Mouse (Mus musculus): Measurements from ENCODE around the gene Rbm47.
A peak's percentile ranks its signal among the peaks of the same experiment; 100 is the strongest.

Rbm47 gene

DNA sequence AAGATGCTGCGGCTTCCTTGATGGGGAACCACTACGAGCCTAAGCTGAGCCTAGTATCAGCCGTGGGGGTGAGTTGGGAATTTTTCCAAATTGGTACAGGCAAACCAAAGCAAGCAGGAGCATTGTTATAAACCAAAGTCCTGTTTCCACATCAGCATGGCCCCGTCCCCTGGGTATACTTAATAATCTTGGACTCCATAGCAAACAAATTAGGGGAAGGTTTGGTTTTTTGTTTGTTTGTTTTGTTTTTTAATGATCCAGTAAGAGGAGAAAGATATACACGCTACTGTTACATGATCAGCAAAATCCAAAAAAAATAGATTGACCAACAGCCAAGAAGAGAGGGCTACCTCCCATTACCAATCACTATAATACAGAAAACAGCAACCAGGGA is 84.0 kb downstream of the Rbm47 start:
- peak in 1 of 2 experiments; percentile 51 for DNase-seq (ENCODE audit: inconsistent age in 2 of 2, low spot score in 1 of 2)

DNA sequence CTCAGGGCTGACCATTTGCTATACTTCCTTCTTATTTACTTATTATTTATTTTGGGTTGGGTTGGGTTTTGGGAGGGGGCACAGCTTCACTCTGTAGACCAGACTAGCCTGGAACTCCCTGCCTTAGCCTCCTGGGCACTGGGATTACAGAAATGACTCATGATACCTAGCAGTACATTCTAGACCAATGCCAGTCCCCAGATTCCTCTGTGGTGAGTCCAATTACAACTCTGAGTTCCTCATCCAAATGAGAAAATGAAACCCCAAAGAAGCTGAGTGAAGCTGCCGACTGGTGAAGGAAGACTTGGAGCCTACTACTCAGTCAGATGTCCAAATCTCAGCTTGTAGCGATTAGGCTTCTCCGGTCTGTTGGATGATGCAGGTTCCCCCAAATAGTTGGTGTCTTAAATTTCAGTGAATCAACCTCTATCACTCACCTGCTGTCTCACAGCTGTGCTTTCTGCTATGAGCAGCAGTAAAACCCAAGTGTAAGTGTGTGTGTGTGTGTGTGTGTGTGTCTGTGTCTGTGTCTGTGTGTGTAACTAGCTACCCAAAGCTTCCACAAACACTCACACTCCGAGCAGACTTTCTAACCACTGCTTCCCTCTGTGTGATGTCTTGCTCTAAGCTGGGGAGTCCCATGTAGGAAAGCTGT is 84.5 kb downstream of the Rbm47 start:
- DNase-seq (ENCODE audit: inconsistent age in 2 of 2, low spot score in 1 of 2) = peak; percentile 65 to 83

DNA sequence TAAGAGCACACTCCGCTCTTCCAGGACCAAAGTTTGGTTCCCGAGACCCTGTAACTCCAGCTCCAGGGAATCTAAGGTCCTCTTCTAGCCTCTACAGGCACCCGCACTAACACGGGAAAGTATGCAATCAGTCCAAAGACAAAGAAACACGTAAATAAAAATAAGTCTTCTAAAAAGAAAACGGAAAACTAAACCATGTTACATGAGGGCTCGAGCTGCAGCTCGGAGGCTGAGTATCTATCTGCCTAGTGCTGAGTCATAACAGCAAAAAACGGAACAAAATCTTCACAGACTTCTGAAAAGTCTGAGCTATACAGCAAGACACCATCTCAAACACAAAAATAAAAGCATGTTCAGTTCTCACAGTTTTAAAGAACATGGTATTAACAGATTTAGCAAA is 86.0 kb downstream of the Rbm47 start:
- no peak for DNase-seq (ENCODE audit: inconsistent age in 2 of 2, low spot score in 1 of 2)

DNA sequence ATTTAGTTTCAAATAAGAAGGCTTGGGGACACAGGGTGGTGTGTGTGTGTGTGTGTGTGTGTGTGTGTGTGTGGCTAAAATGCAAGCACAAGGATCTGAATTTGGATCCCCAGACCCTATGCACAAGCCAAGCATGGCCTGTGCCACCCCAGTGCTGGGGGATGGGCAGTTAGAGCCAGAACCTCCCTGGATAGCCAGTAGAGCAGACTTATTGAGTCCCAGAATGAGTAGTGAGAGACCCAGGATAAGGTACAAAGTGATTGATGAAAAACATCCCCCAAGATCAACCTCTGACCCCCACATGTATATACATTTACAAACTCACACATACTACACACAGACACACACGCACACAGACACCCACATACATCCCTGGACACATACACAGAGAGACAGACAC is 86.6 kb downstream of the Rbm47 start:
- DNase-seq (ENCODE audit: inconsistent age in 2 of 2, low spot score in 1 of 2) = peak in 1 of 2 experiments; percentile 52

DNA sequence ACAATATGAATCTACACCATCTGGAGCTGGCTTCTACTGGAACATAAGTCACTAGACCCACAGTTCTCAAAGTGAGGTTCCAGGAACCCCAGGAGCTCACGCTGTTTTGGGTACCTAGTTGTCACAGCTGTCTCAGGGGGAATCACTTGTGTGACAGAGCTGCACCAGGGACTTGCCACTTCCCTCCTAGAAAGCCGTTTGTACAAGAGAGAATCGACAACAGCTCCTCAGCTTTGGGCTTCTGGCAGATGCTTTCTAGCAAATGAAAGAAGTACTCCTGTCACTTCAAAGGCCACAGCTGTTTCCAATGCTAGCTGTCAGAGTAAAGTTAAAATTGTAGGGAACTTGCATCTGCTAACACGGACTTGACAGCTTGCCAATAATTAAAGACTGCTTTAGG is 87.4 kb downstream of the Rbm47 start:
- no peak for DNase-seq (ENCODE audit: inconsistent age in 2 of 2, low spot score in 1 of 2)

DNA sequence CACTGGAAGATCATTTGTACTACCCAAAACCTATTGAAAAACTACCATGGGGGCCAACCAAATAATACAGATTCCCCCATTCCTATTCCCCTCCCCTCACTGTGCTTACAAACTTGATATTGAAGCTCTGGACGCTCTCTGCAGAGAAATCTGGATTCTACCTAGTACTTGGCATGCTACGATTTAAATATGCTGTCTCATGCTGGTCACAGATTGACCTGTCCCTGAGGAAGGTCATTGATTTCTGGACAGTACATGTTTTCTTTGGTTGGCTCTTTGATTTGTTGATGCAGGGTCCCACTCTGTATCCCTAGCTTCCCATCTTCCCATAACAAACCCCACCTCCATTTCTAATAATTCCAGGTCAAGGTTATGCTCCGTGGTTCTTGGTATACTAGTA is 88.4 kb downstream of the Rbm47 start:
- peak in 1 of 2 experiments; percentile 80 for DNase-seq (ENCODE audit: inconsistent age in 2 of 2, low spot score in 1 of 2)

DNA sequence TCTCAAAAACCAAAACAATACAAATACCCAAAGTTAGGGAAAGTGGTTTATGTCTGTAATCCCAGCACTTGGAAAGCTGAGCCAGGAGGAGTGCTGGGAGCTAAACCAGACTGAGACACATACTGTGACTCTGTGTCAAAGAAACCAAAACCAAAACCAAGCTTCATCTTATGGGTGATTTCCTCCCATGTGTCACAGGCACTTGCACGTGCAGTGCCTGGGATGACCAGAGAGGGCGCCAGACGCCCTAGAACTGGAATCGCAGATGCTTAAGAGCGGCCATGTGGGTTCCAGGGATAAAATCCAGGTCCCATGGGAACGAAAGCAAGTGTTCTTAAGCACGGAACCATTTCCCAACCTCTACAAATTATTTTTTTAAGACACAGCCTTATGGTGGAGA is 89.6 kb downstream of the Rbm47 start:
- DNase-seq (ENCODE audit: inconsistent age in 2 of 2, low spot score in 1 of 2) = peak; percentile 59 to 87

DNA sequence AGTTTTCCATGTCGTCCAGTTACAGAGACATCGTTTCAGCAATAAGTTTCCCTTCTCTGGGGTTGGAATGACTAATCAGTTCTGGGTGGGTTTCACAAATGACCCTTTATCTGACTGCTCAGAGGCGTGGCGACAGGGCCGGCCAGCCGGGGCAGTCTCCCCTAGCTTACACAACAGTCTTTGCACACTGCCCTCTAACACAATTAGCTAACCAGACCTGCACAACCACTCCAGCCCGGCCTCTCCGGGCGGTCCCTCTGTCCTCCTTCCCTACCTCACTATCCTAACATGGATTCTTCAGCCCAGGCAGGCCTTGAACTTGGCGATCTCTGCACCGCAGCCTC is 90.7 kb downstream of the Rbm47 start:
- DNase-seq (ENCODE audit: inconsistent age in 2 of 2, low spot score in 1 of 2) = peak in 1 of 2 experiments; percentile 80

DNA sequence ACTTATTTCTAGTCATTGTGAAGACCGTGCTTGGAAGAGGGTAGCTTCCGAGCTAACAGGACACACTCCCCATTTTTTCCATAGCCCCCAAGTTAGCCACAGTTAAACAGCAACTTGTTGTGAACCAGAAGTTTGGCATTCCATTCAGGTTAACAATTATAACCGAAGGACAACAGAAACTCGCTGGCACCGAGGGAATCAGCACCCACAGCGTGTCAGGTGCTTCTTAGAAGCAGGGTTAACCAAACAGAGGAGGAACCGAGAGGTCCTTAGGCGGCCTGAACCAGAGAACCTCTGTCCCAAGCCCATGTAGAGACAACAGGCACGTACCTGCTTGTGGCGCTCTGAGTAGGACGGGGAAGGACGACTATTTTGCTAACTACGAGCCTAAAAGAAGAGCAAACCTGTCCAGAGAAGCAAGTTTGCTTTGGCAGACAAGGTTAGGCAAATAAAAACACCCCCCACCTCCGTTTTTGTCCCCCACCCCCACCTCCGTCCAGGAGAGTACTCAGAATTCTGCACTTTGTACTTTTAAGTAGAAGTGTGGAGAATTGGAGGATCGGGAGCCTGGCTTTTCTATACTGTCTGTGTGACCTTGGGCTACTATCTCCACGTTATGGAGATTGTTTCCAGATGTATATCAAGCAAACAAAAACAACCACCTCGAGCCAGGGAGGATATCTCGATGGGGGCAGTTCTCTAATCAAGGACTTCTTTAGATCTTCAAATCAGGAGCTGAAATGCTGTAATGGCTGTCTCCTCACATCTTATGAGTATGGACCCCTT is 91.3 kb downstream of the Rbm47 start:
- DNase-seq (ENCODE audit: inconsistent age in 2 of 2, low spot score in 1 of 2) = peak in 1 of 2 experiments; percentile 67

DNA sequence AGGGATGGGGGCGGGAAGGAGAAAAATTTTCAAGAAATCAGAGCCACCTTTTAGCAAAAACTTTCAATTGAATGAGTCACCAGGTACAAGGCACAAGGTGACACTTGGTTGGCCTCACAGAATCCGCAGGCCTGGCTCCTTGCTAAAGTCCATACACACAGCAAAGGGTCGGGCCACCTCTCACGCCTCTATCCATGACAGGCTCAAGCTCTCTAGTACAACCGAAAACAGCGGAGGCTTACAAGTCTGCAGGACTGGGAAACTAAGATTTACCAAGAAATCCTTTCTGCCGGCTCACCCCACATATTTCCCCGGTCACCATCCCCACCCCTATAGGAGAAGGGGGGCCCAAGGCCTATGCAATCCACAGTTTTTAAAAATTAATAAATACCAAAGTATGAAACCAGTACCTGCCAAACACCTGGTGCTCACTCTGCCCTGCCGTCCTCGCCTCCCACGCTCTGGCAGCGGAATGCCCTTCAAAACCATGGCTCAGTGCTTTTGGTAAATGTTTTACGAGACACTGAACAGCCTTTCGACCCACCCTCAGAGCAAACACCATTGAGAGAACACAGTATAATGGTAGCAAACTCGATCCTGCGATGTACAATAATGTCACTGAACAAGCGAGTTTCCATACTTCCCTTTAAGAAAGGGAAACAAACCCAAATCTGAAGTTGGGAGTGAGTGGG is 92.2 kb downstream of the Rbm47 start:
- DNase-seq (ENCODE audit: inconsistent age in 2 of 2, low spot score in 1 of 2) = peak in 1 of 2 experiments; percentile 72

DNA sequence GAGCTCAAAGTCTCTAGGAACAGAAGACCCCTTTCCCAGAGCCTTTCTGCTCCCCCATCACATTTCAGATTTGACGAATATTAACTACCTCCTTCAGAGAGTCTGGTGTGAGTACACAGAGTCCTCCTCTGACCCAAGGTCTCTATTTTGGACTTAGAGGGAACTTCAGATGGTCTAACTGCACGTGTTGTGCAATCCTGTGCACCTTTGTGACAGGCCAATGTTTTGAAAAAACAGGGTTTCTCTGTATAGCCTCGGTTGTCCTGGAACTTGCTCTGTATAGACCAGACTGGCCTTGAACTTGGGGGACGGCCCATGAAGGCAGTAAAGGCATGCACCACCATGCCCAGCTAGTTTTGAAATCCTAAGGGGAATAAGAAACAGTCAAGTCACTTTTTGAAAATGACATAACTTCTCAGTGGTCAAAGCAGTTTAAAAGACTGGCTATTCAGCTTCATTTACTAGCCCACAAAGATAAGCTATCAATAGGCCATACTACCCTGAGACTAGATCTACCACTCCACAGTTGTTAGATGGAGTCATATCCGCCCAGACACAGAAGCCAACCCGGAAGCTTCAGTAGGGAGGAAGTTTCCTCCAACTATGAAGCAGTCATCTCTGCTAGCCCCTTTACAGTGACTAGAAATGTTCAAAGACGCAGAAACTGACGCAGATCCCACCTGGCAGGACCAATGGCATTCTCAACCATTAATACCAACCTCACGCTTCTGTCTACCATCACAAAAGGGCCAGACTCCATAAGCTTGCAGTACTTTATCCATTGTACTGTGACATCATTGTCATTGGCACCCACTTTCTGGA is 93.3 kb downstream of the Rbm47 start:
- DNase-seq (ENCODE audit: inconsistent age in 2 of 2, low spot score in 1 of 2) = peak in 1 of 2 experiments; percentile 63

DNA sequence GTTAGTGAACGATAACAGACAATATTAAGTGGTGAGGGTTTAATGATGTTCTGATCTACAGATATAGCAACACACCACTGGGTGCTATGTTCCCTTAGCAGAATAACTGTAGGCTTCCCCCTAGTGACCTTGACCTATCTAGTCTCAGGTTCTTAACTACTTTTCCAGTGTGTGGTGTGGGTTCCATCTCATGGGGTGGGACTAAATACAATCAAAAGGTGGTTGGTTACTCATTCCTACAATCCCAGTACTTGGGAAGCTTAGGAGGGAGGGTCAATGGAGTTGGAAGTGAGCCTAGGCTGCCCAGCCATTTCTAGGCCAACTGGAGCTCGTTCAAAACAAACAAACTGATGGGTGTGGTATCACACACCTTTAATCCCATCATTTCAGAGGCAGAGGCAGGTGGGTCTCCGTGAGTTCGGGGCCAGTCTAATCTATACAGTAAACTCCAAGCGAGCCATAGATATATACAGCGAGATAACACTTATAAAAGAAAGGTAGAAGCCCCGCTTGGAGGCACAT is 94.4 kb downstream of the Rbm47 start:
- peak in 1 of 2 experiments; percentile 65 for DNase-seq (ENCODE audit: inconsistent age in 2 of 2, low spot score in 1 of 2)

DNA sequence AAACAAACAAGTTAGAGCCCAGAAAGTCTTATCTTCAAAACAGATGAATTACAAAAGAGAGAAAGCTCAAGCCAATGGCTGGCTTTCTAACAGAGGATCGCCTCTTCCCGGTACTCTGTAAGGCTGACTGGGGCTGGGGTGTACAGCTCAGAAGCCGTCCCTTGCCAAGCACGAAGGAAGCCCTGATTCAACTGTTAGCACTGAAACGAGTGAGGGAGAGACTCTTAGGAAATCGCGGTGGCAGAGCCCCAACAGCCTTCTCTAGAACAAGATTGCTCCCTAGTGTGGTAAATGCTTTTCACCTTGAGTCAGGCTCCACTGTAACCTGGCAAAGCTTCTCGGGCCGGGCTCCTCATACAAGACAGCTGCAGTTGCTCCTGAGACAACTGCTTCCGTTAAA is 95.5 kb downstream of the Rbm47 start:
- peak; percentile 81 to 95 for DNase-seq (ENCODE audit: inconsistent age in 2 of 2, low spot score in 1 of 2)

DNA sequence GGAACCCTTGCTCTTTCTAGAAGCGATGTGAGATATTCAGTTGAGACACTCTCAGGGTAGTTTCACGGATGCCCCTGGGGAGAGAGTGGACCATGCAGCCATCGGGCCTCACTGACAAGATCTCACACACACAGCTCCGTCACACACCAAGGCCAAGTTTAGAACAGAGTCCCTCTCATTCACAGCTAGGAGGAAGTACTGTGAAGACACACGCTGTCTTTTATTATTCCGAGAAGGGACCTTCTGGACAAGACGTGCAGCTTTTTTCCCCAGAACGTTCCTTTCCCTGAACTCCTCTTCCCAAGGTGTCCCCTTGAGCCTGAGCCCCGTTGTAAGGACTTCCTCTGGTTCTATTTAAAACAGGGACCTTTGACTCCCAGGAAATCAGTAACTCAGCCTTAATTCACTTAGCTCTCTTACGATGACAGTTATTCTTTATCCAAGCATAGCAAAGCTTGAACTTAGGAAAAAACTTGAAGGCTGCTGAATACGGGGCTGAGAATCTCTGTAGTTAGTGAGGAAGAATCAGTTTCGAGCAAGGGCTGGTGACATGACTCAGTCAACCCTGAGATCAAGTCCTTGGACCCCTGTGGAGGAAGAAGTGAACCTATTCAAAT is 96.1 kb downstream of the Rbm47 start:
- peak in 1 of 2 experiments; percentile 78 for DNase-seq (ENCODE audit: inconsistent age in 2 of 2, low spot score in 1 of 2)

DNA sequence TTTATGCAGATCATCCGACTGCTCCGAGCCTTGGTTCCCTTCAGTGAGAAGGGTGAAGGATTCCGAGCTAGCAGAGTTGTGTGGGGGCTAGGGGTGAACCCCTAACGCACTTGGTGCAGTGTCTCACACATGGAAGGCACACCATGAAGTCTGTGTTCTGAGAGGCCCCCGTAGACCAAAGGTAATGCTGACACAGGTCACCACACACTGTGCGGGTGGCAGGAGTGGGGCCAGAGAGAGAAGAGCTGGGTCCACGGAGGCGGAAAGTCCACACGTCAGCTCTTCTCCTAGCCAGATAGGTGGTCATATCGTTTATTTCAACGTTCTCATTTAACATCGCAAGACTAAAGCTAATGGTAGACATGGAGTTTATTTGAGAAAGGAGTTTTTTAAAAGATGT is 97.0 kb downstream of the Rbm47 start:
- DNase-seq (ENCODE audit: inconsistent age in 2 of 2, low spot score in 1 of 2) = no peak

DNA sequence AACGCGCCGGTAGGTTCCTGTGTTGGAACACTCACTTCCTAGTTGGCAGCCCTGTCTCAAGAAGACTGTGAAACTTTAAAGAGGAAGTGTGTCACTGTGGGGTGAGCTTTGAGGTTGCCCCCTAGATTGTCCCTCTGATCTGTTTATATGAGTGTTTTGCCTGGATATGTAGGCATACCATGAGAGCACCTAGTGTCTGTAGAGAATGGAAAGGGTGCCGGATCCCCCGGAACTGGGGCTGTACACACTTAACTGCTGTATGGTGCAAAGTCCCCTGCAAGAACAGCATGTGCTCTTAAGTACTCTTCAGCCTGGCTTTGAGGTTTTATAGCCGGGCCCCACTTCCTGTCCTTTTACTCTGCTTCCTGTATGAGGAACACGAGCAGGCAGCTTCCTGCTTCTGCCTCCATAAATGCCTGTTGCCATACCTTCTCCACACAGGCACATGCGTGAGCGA is 97.9 kb downstream of the Rbm47 start:
- peak in 1 of 2 experiments; percentile 70 for DNase-seq (ENCODE audit: inconsistent age in 2 of 2, low spot score in 1 of 2)

DNA sequence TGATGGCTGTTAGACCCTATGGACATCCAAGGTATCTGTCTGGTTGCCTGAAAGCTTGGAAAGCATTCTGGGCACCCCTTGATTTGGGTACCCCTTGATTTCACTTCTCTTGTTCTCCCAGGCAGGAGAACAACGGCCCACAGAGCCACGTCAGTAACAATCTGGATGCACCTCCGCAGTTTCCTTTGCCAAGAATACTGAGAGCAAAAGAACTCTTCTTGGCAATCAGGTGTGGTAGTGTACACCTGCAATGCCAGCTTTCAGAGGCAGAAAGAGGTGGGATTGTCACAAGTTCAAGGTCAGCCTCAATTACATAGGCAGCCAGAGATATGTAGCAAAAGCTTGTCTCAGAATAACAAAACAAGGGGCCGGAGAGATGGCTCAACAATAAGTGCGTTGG is 98.7 kb downstream of the Rbm47 start:
- DNase-seq (ENCODE audit: inconsistent age in 2 of 2, low spot score in 1 of 2) = no peak

DNA sequence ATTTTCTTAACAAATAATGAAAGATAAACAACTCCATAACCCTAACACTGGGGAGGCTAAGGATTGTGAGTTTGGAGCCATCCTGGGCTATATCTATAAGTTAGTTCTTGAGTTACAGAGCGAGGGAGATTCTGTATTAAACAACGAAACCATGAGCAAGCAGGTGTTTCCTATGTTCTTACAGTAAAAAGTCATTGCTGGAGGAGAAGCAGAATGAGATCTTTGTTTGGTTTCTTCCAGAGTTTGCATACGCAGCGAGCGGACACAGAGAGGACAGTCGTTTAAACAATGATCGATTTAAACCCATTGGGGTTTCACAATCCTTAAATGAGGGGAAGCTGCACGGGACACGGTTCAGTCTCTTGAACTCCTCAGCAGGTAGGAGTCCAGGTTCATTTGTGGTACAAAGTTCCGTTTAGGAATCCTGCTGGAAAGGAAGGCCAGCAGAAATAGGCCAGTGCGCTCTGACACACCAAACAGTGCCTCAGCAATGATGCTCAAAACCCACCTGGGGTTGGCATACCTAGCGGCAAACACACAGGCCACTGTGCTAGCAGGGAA is 99.2 kb downstream of the Rbm47 start:
- DNase-seq (ENCODE audit: inconsistent age in 2 of 2, low spot score in 1 of 2) = no peak

DNA sequence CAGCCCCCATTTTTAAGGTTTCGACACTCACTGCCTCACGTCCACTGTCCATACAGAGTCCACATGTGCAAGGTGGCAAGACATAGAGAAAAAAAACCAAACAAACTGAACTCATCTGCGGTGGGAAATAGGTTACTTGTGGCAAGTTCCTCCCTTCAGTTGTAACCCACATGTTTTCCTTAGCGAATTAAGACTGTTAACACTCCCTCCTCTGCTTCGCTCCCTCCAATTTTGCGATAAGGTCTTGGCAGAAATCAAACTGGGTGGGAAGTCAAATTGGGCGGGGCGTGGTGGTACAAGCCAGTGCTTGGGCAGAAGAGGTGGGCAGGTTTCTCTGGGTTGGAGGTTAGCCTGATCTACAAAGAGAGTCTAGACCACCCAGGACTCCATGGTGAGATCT is 101.2 kb downstream of the Rbm47 start:
- peak in 1 of 2 experiments; percentile 36 for DNase-seq (ENCODE audit: inconsistent age in 2 of 2, low spot score in 1 of 2)

DNA sequence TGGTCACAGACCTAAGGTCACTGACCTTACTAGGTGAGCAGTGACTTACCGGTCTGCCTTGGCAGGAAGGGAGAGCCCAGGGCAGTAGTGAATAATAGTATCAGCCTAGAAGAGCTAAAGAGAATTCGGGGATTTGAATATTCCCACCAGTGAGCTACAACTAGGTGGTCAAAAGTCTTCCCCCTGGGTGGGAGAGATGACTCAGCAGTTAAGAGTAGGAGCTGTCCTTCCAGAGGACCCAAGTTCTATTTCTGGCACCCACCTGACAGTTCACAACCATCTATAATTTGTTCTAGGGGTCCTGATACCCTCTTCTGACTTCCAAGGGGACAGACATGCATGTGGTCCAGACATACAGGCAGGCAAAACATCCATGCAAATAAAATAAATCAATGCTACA is 102.6 kb downstream of the Rbm47 start:
- DNase-seq (ENCODE audit: inconsistent age in 2 of 2, low spot score in 1 of 2) = no peak

Data from adrenal gland, adult (tissue).